Mouse (Mus musculus): Measurements from ENCODE around the gene Arhgef10l.

The Arhgef10l gene

DNA sequence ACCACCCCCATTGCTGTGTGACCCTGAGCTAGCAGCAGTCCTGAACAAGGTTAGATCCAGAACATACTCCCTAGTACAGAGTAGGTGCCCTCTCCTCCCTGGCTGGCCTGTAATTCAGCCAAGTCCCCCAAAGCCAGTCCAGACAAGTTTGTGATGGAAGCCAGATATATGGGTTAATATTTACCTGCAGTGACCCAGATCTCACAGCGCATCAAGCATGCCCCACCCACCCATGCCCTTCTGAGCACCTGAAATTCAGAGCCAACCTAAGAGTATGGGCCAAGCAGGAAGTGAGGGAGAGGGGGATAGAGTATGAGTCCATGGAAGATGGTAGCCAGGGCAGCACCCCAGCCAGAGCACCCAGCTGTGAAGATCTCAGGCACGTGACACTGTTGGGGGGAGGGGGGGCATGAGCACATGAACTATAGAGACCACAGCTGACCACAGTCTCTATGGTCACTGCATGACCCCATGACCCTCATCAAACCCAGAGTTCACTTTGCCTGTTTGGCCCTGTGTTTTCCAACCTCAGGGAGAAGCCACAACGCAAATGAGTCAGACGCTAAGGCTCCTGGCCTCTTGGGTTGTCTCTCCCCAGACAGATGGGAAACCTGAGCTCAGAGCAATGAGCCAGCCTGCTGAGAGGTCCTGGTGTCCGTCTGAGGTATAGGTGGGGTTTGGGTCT is 29.4 kb downstream of the Arhgef10l start:
- in situ Hi-C loops (cut with MboI, MseI), result loop anchor here (25.0 kb wide), 1 partner anchor 1251 kb away; no protein-coding TSS in a partner anchor

DNA sequence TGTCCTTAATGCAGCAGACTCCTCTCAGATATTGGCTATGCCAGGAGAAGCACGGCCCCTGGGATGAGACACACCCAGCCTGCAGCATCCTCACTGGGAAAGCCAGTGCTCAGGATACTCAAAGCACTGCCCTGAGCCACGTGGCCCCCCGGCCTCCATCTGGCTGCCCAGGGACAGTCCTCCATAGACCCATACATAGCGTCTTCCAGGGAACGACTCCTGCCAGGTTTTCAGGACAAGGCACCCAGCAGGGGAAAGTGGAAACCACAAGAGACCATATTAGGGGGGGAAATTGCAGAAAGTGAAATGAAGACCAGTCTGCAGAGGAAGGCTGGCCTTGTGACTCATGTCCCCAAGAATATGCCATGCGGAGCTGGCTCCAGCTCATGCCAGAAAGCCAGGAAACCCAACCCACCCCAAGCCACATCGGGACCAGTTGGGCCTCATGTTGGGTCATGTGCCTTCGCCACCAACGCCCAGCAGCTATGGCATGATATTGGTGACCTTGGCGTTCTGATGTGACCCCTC is 30.9 kb downstream of the Arhgef10l start:
- in situ Hi-C loops (cut with MboI, MseI), result loop anchor here (25.0 kb wide), 1 partner anchor 1252 kb away; no protein-coding TSS in a partner anchor

DNA sequence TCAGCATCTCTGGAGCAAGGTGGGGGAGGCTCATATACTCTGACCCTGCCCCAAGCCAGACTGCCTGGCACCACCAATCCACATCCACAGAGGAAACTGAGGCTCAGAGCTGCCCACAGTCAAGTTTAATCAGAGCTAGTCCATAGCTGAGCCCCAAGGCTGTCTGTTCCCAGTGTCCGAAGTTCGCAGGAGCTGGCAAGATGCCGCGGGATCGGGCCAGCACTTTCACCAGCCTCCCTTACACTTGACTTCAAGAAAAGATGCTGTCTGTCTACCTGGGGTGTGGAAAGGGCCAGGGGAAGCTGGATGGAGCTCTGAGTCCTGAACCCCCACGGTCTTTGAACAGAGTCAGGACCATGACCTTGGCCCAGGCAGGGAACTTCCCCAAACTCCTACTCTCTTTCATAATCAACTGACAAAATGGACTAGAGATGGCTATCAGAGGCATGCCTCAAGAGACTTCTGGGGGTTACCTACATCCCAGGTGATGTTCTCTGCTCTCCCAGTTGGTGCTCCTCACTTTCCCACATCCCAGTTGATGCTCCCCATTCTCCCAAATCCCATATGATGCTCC is 34.4 kb downstream of the Arhgef10l start:
- in situ Hi-C loops (cut with MboI, MseI), result loop anchor here (25.0 kb wide), 1 partner anchor 1256 kb away; no protein-coding TSS in a partner anchor

DNA sequence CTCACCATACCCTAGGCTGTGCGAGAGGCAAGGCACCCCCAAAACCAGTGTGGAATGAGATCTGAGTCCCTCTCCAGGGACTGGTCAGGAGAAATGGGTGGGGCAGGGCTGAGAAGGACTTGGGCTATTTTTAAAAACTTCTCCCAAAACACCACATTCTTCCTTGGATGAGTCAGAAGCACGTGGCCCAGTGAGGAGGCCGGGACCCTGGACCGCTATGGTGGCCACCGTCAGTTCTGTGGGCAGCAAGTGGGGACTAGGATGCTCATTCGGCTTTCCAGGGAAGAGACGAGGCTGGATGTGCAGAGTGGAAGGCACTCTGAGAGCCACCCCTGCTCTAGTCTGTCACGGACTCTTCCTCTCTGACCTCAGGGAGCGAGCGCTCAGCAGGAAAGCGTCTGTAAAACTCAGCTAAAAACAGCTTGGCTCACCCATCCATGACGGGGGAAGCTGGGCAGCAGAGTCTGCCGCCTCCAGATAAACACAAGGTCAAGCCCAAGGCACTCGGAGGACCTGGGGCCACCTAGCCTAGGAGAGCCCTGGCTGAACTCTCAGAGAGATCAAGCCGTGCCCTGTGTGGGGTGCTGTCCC is 35.1 kb downstream of the Arhgef10l start:
- in situ Hi-C loops (cut with MboI, MseI), result loop anchor here (25.0 kb wide), 1 partner anchor 1257 kb away; no protein-coding TSS in a partner anchor

DNA sequence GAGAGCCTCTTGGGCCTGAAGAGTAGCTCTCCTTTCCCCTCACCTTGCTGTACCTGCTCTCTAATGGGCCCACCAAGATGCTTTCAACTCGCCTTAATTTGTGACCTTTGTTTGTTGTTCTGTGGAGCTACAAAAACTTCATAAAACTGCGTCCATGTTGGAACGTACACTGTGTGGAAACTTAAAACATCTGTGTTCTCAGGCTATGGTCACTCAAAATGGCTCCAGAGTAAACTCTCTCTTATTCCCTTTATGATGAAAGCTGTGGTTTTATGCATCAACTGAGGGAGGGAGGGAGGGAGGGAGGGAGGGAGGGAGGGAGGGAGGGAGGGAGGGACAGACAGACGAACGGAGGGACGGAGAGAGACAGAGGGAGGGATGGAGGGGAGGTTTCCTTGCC is 35.7 kb downstream of the Arhgef10l start:
- in situ Hi-C loops (cut with MboI, MseI), result loop anchor here (25.0 kb wide), 1 partner anchor 1257 kb away; no protein-coding TSS in a partner anchor

DNA sequence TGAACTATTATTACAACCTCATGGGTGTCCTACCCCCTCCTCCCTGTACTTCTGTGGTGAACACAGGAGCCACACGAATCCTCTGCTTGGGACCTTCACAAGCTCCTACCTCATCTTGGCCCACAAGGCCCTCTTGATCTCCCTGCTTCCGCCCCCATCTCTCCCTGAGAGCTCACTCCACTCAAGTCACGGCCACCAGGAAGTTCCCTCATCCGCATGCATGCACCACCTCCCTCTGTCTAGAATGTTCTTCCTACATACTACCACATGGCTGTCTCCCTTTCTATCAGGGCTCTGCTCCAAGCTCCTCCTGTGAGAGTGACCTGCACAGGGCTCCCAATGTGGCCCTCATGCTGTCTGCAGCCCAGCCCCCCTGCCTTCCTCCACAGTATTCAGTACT is 36.8 kb downstream of the Arhgef10l start:
- in situ Hi-C loops (cut with MboI, MseI), result loop anchor here (25.0 kb wide), 1 partner anchor 1258 kb away; no protein-coding TSS in a partner anchor

DNA sequence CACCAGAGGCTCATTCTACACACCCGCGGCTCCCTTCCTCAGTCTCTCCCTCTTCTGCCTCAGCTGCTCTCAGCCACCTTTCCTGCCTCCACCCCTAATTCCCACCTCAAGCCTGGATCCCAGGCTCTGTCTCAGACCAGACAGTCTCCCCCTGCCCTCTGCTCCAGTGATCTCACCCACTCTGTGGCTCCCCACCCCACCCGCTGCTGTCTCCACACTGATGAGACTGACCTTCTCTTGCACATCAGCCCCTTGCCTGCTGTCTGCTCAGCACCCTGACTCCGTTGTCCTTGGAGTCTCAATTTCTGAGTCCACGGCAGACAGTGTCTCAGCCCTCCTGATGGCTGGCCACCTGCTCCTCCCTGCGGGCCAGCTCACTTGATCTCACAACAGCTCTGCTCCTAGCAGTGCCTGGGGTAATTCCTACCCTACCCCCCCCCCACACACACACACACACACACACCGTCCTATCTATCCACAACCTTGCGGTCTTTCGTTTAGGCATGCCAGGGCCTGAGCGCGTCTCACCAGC is 37.3 kb downstream of the Arhgef10l start:
- in situ Hi-C loops (cut with MboI, MseI), result loop anchor here (25.0 kb wide), 1 partner anchor 1259 kb away; no protein-coding TSS in a partner anchor

DNA sequence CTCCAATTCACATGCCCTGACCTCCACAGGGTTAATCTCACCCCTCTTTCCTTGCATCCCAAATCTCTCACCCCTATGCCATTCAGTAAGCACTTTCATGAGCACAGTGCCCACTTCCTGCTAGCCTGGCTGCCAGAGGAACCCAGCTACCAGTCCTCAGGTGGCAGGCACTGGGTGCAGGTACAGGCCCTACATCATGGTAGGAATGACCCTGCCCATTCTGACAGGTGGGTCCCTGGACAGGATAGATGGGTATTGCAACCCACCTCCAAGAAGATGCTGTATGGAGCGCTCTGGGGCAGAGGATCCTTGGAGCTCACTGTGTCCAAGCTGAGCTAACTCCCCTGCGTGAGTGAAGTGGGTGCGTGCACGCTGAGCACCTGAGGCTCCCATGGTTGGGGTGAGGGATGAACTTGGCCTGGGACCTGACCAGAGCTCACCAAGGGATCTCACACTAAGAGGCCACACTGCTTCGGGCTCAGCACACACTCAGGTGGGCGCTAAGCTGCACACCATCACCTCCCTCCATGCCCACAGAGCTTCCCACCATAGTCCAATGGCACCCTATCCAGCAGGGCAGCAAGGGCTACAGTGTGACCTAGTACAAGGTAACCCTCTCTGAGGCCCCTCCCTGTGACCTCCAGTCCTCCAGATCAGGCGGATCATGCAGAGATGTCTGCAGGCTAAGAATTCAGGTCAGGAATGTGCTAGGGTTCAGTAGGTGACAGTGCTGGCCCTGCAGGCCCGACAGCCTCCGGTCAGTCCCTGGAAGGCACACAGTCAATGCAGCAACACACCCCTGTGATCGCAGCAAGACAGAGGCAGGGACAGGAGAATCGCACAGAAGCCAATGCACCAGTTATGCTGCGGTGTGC is 39.9 kb downstream of the Arhgef10l start:
- in situ Hi-C loops (cut with MboI, MseI), result loop anchor here (25.0 kb wide), 1 partner anchor 1261 kb away; no protein-coding TSS in a partner anchor

DNA sequence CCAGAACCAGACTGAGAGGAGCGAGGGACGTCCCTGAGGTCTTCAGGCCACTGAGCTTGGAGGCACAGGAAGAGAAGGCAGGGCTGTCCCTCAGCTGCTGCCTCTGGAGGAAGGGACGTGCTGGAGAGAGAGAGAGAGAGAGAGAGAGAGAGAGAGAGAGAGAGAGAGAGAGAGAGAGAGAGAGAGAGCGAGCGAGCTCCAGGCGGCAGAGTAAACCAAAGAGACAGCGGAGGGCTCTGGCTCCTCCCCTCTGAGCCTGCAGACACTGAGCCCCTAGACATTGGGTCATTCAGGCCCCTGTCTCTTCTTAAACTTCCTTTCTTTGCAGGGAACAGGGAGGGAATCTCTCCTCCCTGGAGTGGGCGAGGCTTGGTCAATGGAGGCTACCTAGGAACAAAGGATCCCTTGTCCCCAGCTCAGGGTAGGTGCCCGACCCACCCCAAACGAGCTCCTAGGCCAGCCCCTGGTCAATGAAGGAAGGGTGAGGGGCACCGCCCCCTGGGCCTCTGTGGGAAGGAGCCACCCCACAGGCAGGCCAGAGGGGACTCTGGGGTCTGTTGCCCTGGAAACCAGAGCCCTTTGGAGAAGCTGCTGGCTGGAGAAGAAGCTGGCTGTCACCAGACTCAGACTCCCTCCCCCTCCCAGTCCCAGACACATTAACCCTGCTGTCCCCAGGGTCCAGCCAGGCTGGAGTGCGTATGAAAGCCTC is 41.2 kb downstream of the Arhgef10l start:
- in situ Hi-C loops (cut with MboI, MseI), result loop anchor here (25.0 kb wide), 1 partner anchor 1263 kb away; no protein-coding TSS in a partner anchor

DNA sequence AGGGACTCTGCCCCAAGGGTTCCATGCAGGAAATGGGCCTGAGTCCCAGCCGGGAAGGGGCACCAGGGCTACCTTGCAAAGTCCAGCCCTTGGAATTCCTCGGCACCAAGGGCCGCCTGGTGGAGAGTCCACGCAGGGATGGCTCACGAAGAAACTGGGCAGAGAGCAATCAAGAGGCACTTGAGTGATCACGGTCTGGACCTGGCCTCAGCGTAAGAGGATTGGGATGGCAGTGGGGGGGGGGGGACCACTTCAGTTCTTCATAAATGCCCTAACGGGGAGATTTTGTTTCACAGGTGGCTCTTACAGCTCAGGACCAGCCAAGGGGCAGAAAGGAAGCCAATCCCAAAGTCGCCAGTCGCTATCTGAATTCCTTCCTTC is 41.7 kb downstream of the Arhgef10l start:
- in situ Hi-C loops (cut with MboI, MseI), result no loop called here

DNA sequence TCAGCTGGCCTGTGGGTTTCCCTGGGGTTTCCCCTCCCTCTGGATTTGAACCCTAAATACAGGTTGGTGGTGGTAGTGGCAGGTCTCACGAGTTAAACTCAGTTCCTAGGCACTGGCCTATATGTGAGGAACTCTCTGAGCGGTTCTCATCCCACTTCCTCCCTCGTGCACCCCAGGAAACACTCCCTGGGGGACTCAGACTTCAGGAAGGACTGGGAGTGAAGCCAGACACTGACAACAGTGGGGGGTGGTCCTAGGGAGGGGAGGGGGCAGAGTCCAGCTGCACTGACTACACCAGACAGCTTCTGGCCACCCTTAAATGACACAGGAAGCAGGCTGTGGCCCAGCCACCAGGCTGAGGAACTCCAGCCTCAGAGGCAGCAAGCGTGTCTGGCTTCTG is 43.0 kb downstream of the Arhgef10l start:
- in situ Hi-C loops (cut with MboI, MseI), result no loop called here

DNA sequence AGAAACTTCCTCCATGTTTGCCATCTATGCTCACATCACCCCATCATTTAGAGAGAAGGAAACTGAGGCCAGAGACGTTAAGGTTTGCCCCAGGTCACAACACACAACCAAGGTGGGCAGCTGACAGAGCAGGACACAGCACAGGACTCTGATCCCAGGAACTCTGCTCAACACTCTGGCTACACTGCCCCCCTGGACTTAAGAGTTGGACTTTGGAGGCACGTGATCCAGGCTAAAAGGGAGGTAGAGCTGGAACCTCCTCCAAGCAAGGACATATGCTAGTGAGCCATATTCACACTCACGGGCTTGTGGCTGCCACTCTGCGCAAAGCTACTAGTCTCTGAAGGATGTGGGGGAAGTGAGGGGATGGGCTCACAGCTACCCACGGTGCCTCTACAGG is 45.3 kb downstream of the Arhgef10l start:
- in situ Hi-C loops (cut with MboI, MseI), result no loop called here

DNA sequence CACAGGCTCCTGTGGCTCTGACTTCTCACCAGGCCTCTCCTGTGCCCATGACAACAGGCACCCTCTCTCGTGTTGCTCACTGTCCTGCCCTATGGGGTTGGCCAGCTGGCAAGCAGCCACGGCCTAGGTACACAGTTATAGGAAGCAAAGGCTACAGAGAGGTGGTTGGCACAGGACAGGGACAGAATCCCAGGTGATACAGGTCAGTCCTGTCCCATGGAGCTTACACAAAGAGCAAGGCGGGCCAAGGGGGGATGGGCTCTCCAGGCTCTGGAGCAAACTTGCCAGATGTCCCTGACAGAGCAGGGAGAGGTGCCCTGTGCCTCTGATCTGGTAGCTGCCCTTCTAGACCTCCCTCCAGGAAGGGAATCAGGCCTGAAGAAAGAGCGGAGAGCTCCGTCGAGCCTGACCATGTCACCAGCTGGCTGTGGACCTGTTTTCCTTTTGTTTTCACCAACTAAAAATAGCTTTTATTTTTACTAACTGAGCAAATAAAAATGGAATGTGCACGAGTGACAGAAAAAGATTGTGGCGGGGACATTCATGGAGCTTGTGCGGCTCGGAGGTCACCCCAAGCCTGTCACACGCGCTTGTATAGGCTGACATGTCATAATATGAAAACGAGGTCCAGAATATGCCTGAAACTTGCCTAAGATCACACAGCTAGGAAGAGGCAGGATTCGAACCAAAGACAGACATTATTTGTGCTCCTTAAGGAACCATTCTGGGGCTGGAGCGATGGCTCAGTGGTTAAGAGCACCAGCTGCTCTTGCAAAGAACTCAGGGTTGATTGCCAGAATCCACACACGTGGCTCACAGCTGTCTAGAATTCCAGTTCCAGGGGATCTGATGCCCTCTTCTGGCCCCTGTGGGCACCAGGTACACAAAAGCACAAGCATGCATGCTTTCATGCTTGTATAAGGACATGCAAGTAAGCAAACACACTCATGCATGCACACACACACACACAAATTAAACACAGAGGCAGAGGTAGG is 48.1 kb downstream of the Arhgef10l start:
- in situ Hi-C loops (cut with MboI, MseI), result no loop called here

DNA sequence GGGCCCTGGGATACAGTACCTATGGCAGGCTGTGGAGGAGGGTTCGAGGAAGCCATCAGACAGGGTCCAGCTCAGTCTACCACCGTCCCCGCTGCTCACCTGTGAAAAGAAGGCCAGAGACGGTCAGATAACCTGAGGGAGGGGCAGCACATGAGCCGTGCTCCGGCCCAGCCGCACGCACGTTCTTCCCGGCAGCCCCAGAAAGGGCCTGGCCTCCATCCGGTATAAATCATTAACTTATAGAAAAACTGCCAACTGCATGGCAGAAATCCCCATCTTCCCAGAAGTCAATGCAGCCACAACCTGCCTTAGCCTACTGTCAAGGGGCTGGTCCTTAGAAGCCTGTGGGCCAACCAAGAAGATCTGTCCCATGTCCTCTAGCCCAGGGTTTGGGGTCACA is 48.9 kb downstream of the Arhgef10l start:
- in situ Hi-C loops (cut with MboI, MseI), result no loop called here

DNA sequence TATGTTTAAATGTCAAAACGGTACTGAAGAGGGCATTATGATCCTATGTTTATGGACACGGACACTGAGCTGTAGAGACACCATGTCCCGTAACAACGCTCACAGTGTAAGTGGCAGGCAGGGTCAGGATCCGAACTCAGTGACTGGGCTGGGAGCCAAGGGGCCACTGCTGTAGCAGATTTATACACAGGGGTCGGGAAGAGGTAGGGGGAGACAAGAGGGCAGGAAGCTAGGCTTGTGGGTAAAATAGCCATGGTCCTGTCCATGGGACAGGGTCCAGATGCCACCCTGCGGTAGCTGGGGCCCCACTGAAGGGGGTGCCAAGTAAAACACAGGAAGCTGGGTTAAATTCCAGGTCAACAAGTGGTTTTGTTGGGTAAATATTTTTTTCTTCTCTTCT is 49.6 kb downstream of the Arhgef10l start:
- in situ Hi-C loops (cut with MboI, MseI), result no loop called here

DNA sequence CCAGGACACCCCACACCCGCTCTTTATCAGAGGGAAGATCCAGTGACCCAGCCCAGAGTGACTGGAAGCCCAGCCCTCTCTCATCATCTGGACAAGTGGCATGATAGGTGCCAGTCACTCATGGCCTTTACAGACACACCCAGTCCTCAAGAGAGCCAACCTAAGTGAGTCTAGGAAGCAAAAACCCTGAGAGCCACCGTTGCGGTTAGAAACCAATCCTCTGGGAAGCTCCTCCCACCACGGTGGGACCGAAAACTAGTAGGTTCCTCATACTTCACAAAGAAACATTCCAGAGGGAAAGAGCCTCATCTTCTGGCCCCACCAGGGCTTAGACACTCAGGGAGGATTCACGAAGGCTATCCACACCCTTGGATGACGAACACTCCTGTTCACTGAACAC is 50.0 kb downstream of the Arhgef10l start:
- in situ Hi-C loops (cut with MboI, MseI), result no loop called here

DNA sequence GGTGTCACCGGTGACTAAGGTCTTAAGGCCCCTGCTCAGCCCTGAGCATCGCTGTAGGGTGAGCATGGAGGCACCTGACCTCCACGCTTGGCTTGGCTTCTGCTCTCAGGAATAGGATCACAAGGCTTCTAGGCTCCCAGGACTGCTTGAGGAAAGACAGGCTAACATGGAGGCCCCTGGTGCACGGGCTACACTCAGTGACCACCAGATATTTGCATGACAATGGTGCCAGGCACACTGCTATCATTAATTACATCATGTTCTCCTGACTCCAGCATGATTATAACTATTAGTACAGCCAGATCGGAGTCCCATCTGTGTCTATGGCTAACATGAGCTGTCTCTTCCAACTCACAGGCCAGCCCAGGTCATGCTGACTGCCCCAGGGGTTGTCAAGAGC is 51.3 kb downstream of the Arhgef10l start:
- in situ Hi-C loops (cut with MboI, MseI), result no loop called here

DNA sequence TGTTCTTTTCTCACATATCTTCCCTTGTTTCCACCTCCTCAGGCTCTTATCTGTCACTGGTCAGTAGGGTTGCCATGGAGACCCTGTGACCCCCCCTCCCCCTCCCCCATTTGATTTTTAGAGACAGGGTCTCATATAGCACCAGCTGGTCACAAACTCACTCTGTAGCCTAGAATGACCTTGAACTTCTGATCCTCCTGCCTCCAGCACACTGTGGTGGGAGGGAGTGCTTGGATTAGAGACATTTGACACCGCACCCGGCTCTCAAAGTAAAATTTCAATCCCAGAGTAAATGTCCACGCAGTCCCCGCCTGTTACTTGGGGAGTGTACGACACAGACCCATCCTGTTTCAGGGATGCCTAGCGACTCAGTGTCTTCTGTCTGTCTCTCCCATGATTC is 51.7 kb downstream of the Arhgef10l start:
- in situ Hi-C loops (cut with MboI, MseI), result no loop called here
